Mouse (Mus musculus): ENCODE results near the gene Prss36. TPM values are rescaled to one million over a fixed set of nuclear protein-coding genes. Genes with fewer than 3 reads are reported as not detected.

The Prss36 gene
- total and polyA plus RNA-seq, 3 experiments: 1.7 to 5.1 TPM; not detected in 1

- Histone ChIP-seq H3K4me3 (ENCODE audit: control insufficient read depth in 1 of 2, insufficient read depth in 1 of 2, low read depth in 2 of 2, low read length in 2 of 2) (no peak overlapping the region), H3K9me3 (replicated peaks; ENCODE audit: insufficient read depth, low read length) (no peaks in the 10 kb centered on the region), H3K9ac (ENCODE audit: control insufficient read depth, low read depth, low read length, poor library complexity, severe bottlenecking) (no peak overlapping the region), H3K79me2 (ENCODE audit: control insufficient read depth, insufficient read depth, low read length, poor library complexity) (peaks cover 6% of the 10 kb centered on the region), H3K4me1 (ENCODE audit: control insufficient read depth in 1 of 2, insufficient read depth in 2 of 2, low read length in 2 of 2) (peaks cover 0 to 2% of the 10 kb centered on the region in 2 experiments; a peak in 1 of 4 replicates), H3K36me3 (ENCODE audit: control insufficient read depth in 1 of 2, insufficient read depth in 2 of 2, low read length in 2 of 2) (peaks cover 43 to 76% of the 10 kb centered on the region in 2 experiments), H3K27me3 (ENCODE audit: control insufficient read depth in 1 of 2, insufficient read depth in 2 of 2, low read length in 2 of 2) (no peaks in the 10 kb centered on the region), H3K27ac (ENCODE audit: control insufficient read depth, low read depth, low read length) (no peak overlapping the region)
- TF ChIP-seq JUND (IDR thresholded peaks at IDR 0.05; ENCODE audit: low read depth, low read length): no peak
- no peak for TF ChIP-seq POLR2AphosphoS5 (IDR thresholded peaks at IDR 0.05; ENCODE audit: borderline replicate concordance, low read depth, low read length)
- TF ChIP-seq ETS1 (IDR thresholded peaks at IDR 0.05; ENCODE audit: low read depth, low read length): no peak
- no peak for TF ChIP-seq TCF12 (IDR thresholded peaks at IDR 0.05; ENCODE audit: low read depth, low read length)
- TF ChIP-seq ZKSCAN1 (IDR thresholded peaks at IDR 0.05; ENCODE audit: low read depth, low read length): no peak
- TF ChIP-seq MAZ (IDR thresholded peaks at IDR 0.05; ENCODE audit: low read depth, low read length): no peak
- no peak for TF ChIP-seq MAX (IDR thresholded peaks at IDR 0.05; ENCODE audit: low read length)
- no peak for TF ChIP-seq CHD1 (IDR thresholded peaks at IDR 0.05; ENCODE audit: low read depth, low read length)
- TF ChIP-seq MEF2A (IDR thresholded peaks at IDR 0.05; ENCODE audit: extremely low read depth, insufficient replicate concordance, low read depth, low read length, poor library complexity, severe bottlenecking): no peak
- TF ChIP-seq RCOR1 (IDR thresholded peaks at IDR 0.05; ENCODE audit: low read depth, low read length): no peak
- TF ChIP-seq CTCF (IDR thresholded peaks at IDR 0.05 in 2 of 3, conservative IDR thresholded peaks at IDR 0.05 in 1 of 3; ENCODE audit: control insufficient read depth in 1 of 3, insufficient read depth in 1 of 3, low read depth in 2 of 3, low read length in 3 of 3, poor library complexity in 1 of 3, severe bottlenecking in 1 of 3): no peak
- TF ChIP-seq GATA1 (IDR thresholded peaks at IDR 0.05; ENCODE audit: low read depth, low read length): no peak
- no peak for TF ChIP-seq ZMIZ1 (IDR thresholded peaks at IDR 0.05; ENCODE audit: low read depth, low read length)
- no peak for TF ChIP-seq HCFC1 (IDR thresholded peaks at IDR 0.05; ENCODE audit: low read depth, low read length)
- no peak for TF ChIP-seq ZNF384 (IDR thresholded peaks at IDR 0.05; ENCODE audit: low read depth, low read length)
- TF ChIP-seq USF2 (IDR thresholded peaks at IDR 0.05; ENCODE audit: borderline replicate concordance in 1 of 2, insufficient read depth in 1 of 2, low read depth in 1 of 2, low read length in 2 of 2): no peak
- TF ChIP-seq BHLHE40 (IDR thresholded peaks at IDR 0.05; ENCODE audit: borderline replicate concordance, low read depth, low read length): no peak
- TF ChIP-seq POLR2A (IDR thresholded peaks at IDR 0.05; ENCODE audit: control insufficient read depth in 1 of 2, insufficient read depth in 1 of 2, low read depth in 1 of 2, low read length in 2 of 2, poor library complexity in 1 of 2): no peak
- TF ChIP-seq MAFK (IDR thresholded peaks at IDR 0.05; ENCODE audit: borderline replicate concordance, low read depth, low read length): no peak
- DNase-seq (ENCODE audit: low read depth, low spot score): no peak
Measured at GRCm38 (mm10) chr7:127978856-127979255, 32.3 kb upstream of the Prss36 start.

GRCm38 (mm10) chr7:127974413-127974930 is 27.9 kb upstream of the Prss36 start:
- DNase-seq (ENCODE audit: low read depth, low spot score): no peak
- H3K27ac ChIP-seq (ENCODE audit: control insufficient read depth, low read depth, low read length): no peak overlapping the region
- H3K9ac ChIP-seq (ENCODE audit: control insufficient read depth, low read depth, low read length, poor library complexity, severe bottlenecking): no peak overlapping the region
- no peaks in the 10 kb centered on the region for H3K27me3 ChIP-seq (ENCODE audit: control insufficient read depth in 1 of 2, insufficient read depth in 2 of 2, low read length in 2 of 2)
- TF ChIP-seq ZC3H11A (IDR thresholded peaks at IDR 0.05; ENCODE audit: low read depth, low read length) (no peak), MYC (IDR thresholded peaks at IDR 0.05; ENCODE audit: low read depth, low read length) (no peak), MAFK (IDR thresholded peaks at IDR 0.05; ENCODE audit: borderline replicate concordance, low read depth, low read length) (no peak), TAL1 (IDR thresholded peaks at IDR 0.05; ENCODE audit: low read length) (no peak), CTCF (IDR thresholded peaks at IDR 0.05 in 2 of 3, conservative IDR thresholded peaks at IDR 0.05 in 1 of 3; ENCODE audit: control insufficient read depth in 1 of 3, insufficient read depth in 1 of 3, low read depth in 2 of 3, low read length in 3 of 3, poor library complexity in 1 of 3, severe bottlenecking in 1 of 3) (no peak), SIN3A (IDR thresholded peaks at IDR 0.05; ENCODE audit: low read length) (no peak), GATA1 (IDR thresholded peaks at IDR 0.05; ENCODE audit: low read depth, low read length) (no peak)
- no peaks in the 10 kb centered on the region for H3K9me3 ChIP-seq (replicated peaks; ENCODE audit: insufficient read depth, low read length)
- H3K79me2 ChIP-seq (ENCODE audit: control insufficient read depth, insufficient read depth, low read length, poor library complexity): peaks cover 33% of the 10 kb centered on the region
- peaks cover 71 to 73% of the 10 kb centered on the region in 2 experiments for H3K36me3 ChIP-seq (ENCODE audit: control insufficient read depth in 1 of 2, insufficient read depth in 2 of 2, low read length in 2 of 2)
- H3K4me1 ChIP-seq (ENCODE audit: control insufficient read depth in 1 of 2, insufficient read depth in 2 of 2, low read length in 2 of 2): peaks cover 2 to 16% of the 10 kb centered on the region in 2 experiments; a peak in 3 of 4 replicates
- no peak overlapping the region for H3K4me3 ChIP-seq (ENCODE audit: control insufficient read depth in 1 of 2, insufficient read depth in 1 of 2, low read depth in 2 of 2, low read length in 2 of 2)

Data from MEL (cell line).